ENCODE assay signal across 8 mouse cellular contexts in the genomic region with DNA sequence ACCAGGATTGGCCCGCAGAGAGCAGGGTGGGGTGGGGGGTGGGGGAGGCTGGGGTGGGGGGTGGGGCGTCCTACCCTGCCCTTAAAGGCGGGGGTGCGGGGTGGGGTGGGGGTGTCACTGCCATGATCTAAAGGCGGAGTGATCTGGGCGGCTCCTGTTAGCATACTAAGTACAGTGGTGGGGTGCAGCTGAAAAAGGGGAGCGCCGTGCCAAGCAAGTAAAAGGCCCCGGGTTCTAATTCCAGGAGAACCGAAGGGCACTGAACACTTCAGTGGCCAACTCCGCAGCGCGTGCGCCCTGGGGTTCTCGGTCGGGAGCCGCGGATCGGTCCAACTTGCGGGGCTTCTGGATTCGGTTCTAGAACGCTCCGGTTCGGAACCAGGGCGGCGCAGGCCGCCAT. TPM values are rescaled to one million over a fixed set of nuclear protein-coding genes. Genes with fewer than 3 reads are reported as not detected.
A peak's percentile ranks its signal among the peaks of the same experiment; 100 is the strongest.
DNase-seq lines count a peak whose midpoint lies in the region; ATAC-seq and TF ChIP-seq lines count a peak whose summit lies in the region.

No protein-coding gene starts in this region.

- H3K4me3 ChIP-seq in cerebellum, adult 2 months (replicated peaks; ENCODE audit: insufficient read depth, low read depth, low read length), result peak overlapping the region; percentile 60
- H3K4me3 ChIP-seq in thymus, adult 2 months (ENCODE audit: control insufficient read depth, insufficient read depth, low read length), result peak overlapping the region; percentile 44
- H3K4me3 ChIP-seq in limb, embryonic 15.5 days, result peak overlapping the region; percentile 64
- peak overlapping the region; percentile 60 for H3K4me3 ChIP-seq in stomach, embryonic 16.5 days (replicated peaks; ENCODE audit: low read length)

- no peak for DNase-seq in cerebellum, adult 2 months
- DNase-seq in cerebellum, adult 8-10 months, result no peak
- no peak for DNase-seq in thymus, adult 2 months
- DNase-seq in thymus, postnatal 25 days, result no peak
- no peak for DNase-seq in MN1 (ENCODE audit: low spot score)
- DNase-seq in layer of hippocampus, adult 11-12 months (ENCODE audit: low spot score), result no peak

- H3K9me3 ChIP-seq in limb, embryonic 15.5 days, result no peaks in the 10 kb centered on the region
- H3K9me3 ChIP-seq in stomach, embryonic 16.5 days (replicated peaks; ENCODE audit: control insufficient read depth, low read length), result no peaks in the 10 kb centered on the region

- TF ChIP-seq CTCF in cerebellum, adult 2 months (IDR thresholded peaks at IDR 0.05; ENCODE audit: borderline replicate concordance, insufficient read depth, low read depth, low read length), result no peak
- no peak for TF ChIP-seq CTCF in thymus, adult 2 months (IDR thresholded peaks at IDR 0.05; ENCODE audit: borderline replicate concordance, control insufficient read depth, extremely low read depth, insufficient read depth, low read length, poor library complexity)

- H3K4me2 ChIP-seq in limb, embryonic 15.5 days, result peak overlapping the region; percentile 97
- peak overlapping the region; percentile 98 for H3K4me2 ChIP-seq in stomach, embryonic 16.5 days (ENCODE audit: low read depth, low read length)

- H3K36me3 ChIP-seq in thymus, adult 2 months (ENCODE audit: control insufficient read depth, insufficient read depth, low read length), result no peaks in the 10 kb centered on the region
- H3K36me3 ChIP-seq in limb, embryonic 15.5 days, result no peaks in the 10 kb centered on the region
- H3K36me3 ChIP-seq in stomach, embryonic 16.5 days (ENCODE audit: control insufficient read depth, insufficient read depth, low read length), result no peaks in the 10 kb centered on the region

- no peaks in the 10 kb centered on the region for H3K4me1 ChIP-seq in cerebellum, adult 2 months (ENCODE audit: control insufficient read depth, insufficient read depth, low read length)
- H3K4me1 ChIP-seq in thymus, adult 2 months (replicated peaks; ENCODE audit: control insufficient read depth, insufficient read depth, low read length), result peaks cover 4% of the 10 kb centered on the region
- peaks cover 14% of the 10 kb centered on the region; the same call in 1 of the 2 replicates for H3K4me1 ChIP-seq in limb, embryonic 15.5 days
- peaks cover 14% of the 10 kb centered on the region for H3K4me1 ChIP-seq in stomach, embryonic 16.5 days (ENCODE audit: control insufficient read depth, insufficient read depth, low read length)

- peak overlapping the region; percentile 63 for H3K9ac ChIP-seq in limb, embryonic 15.5 days
- peak overlapping the region; percentile 83 for H3K9ac ChIP-seq in stomach, embryonic 16.5 days (ENCODE audit: low read length)

- H3K27me3 ChIP-seq in cerebellum, adult 2 months (ENCODE audit: control insufficient read depth, insufficient read depth, low read length), result no peaks in the 10 kb centered on the region
- H3K27me3 ChIP-seq in thymus, adult 2 months (ENCODE audit: control insufficient read depth, insufficient read depth, low read length), result no peaks in the 10 kb centered on the region
- no peaks in the 10 kb centered on the region for H3K27me3 ChIP-seq in limb, embryonic 15.5 days
- H3K27me3 ChIP-seq in stomach, embryonic 16.5 days (ENCODE audit: control insufficient read depth, insufficient read depth, low read length), result no peaks in the 10 kb centered on the region

- under 1% methylated on average over 27 of the region's 27 CpGs for WGBS in cerebellum, adult 2 months
- whole genome bisulfite sequencing in thymus, adult 2 months, result under 1% methylated on average over 27 of the region's 27 CpGs
- WGBS in limb, embryonic 15.5 days, result 0% methylated on average over 27 of the region's 27 CpGs
- under 1% methylated on average over 27 of the region's 27 CpGs for WGBS in stomach, embryonic 16.5 days

- no peak overlapping the region for H3K27ac ChIP-seq in cerebellum, adult 2 months (ENCODE audit: insufficient read depth, low read length)
- no peak overlapping the region for H3K27ac ChIP-seq in thymus, adult 2 months (ENCODE audit: control insufficient read depth, insufficient read depth, low read length)
- H3K27ac ChIP-seq in limb, embryonic 15.5 days, result peak overlapping the region; percentile 80
- H3K27ac ChIP-seq in stomach, embryonic 16.5 days (ENCODE audit: low read length), result peak overlapping the region; percentile 80

- no peak for TF ChIP-seq POLR2A in cerebellum, adult 2 months (IDR thresholded peaks at IDR 0.05; ENCODE audit: borderline replicate concordance, insufficient read depth, low read length)
- no peak for TF ChIP-seq POLR2A in thymus, adult 2 months (IDR thresholded peaks at IDR 0.05; ENCODE audit: control insufficient read depth, extremely low read depth, insufficient read depth, low read length, poor library complexity)

- ATAC-seq in limb, embryonic 15.5 days (ENCODE audit: insufficient number of reproducible peaks, low FRiP score, low TSS enrichment, low read depth), result peak; percentile 68
- peak; percentile 19 for ATAC-seq in stomach, embryonic 16.5 days (ENCODE audit: insufficient read depth, low FRiP score)

RNA-seq across cellular contexts. Expression of a gene that starts 0.4 kb away (rescaled TPM):
- polyA plus RNA-seq in cerebellum, adult 2 months (2012; rRNA removed), result 1.7 and 1.8 TPM in 2 replicates
- polyA plus RNA-seq in thymus, adult 2 months (2012; rRNA removed), result 0.36 and 0.51 TPM in 2 replicates
- polyA plus RNA-seq in limb, embryonic 15.5 days (2015; fragmentation: Nextera tagmentation; extraction: Ambion mirVana), result 11.1 and 11.2 TPM in 2 replicates
- 9.7 and 12.6 TPM in 2 replicates for polyA plus RNA-seq in stomach, embryonic 16.5 days (2015; fragmentation: Nextera tagmentation; extraction: Ambion mirVana)

RNA-seq across cellular contexts. Expression of a gene that starts 18.8 kb away (rescaled TPM):
- not detected in 2 replicates for polyA plus RNA-seq in cerebellum, adult 2 months (2012; rRNA removed)
- not detected in 2 replicates for polyA plus RNA-seq in thymus, adult 2 months (2012; rRNA removed)
- polyA plus RNA-seq in limb, embryonic 15.5 days (2015; fragmentation: Nextera tagmentation; extraction: Ambion mirVana), result 0.79 and 1.6 TPM in 2 replicates
- polyA plus RNA-seq in stomach, embryonic 16.5 days (2015; fragmentation: Nextera tagmentation; extraction: Ambion mirVana), result 0.60 and 0.70 TPM in 2 replicates

Comparison
In these comparisons a context has a peak if more than half of its experiments do, and no peak if none do; other contexts are left out.
1. H3K27ac ChIP-seq: peak in limb, embryonic 15.5 days (single experiment) and stomach, embryonic 16.5 days (single experiment); none in cerebellum, adult 2 months (single experiment) and thymus, adult 2 months (single experiment).
2. Peak in every context shown above with its lines, with median percentiles within 50 percentile points of each other: H3K4me3 ChIP-seq.